Mouse (Mus musculus): ENCODE measurements around the gene Cdc73.
"Not testable (repeated sequence)": the region's sequence is repeated elsewhere in the genome, so short reads cannot be mapped to it uniquely, and the experiment has no call there.

Cdc73 gene

DNA sequence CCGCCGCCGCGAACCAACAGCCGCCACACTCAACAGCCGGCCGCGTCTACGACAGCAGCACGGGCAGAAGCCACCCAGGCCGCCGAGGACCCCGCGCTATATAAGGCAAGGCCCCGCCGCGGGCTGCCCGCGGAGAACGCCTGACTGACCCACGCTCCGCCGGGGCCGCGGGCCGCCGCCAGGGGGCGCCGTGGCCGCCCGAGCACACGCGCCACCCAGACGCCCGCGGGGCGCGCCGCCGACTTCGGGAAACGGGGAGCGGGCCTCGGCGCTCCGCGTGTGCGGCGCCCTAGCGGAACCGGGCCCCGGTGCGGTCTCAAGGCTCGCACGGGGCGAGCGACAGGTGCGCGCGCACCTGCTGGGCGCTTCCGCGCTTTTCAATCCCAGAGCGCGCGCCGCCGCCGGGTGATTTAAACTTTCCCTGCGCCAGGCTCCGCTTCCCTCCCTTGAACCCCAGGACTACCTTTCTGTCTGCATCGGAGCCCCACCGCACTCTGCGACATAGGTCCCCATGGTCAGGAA lies at the start of gene Cdc73:
Gene Cdc73, minus strand, starts transcription at position 153 of the 522 bp plus-strand sequence.
- DNase-seq (ENCODE audit: low read depth, low spot score), result peak; percentile 88

DNA sequence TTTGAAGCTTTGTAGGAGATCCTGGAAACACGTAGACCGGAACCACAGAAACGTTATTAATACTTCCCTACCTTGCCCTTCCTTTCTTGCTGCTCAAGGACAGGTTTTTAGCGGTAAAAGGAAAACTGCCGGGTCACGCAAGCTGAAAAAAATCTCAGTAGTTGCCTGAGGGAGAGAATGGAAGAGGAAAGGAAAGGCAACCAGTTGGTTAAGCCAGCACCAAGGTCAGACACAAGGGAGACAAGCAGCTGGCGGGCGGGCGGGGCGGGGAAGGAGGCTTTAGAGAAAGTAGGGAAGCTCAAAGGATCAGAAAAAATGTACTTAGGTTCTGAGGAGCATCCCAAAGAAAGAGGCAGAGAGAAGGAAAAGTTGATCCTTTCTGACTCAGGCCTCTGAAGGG lies 43.2 kb upstream of the Cdc73 start:
- no peak for DNase-seq (ENCODE audit: low read depth, low spot score)

DNA sequence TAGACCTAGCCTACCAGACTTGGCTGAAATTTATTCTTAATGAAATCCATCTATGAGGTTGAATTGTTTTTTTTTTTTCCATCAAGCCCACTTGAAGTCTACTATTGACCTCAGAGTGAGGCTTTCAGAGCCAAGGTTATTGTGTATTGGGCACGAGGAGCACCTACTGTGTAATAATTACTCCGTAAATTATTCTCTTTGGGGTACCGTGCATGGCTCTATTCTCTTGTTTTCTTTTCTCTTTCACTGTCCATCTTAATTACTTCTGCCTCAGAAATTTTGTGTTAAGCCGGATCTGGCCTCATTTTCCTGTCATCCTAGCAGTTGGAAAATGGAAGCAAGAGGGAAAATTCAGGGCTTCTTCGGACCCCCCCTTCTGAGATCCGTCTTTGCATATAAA lies 39.5 kb upstream of the Cdc73 start:
- DNase-seq (ENCODE audit: low read depth, low spot score), result no peak

DNA sequence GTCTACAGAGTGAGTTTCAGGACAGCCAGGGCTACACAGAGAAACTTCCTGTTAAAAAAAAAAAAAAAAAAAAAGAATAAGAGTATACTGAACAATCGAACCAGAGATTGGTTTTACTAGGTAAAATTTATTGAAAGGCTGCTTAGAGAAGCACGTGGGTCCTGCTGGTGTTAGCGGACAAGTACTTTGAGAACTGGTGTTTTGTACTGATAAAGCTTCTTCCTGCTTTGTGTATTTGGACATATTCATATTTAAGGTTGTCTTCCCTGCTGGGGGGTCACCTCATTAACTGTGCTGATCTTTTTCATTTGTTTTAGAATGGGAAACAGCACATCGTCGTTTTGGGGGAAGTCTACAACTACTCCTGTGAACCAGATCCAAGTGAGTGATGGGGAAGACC lies 38.6 kb upstream of the Cdc73 start:
- no peak for DNase-seq (ENCODE audit: low read depth, low spot score)

DNA sequence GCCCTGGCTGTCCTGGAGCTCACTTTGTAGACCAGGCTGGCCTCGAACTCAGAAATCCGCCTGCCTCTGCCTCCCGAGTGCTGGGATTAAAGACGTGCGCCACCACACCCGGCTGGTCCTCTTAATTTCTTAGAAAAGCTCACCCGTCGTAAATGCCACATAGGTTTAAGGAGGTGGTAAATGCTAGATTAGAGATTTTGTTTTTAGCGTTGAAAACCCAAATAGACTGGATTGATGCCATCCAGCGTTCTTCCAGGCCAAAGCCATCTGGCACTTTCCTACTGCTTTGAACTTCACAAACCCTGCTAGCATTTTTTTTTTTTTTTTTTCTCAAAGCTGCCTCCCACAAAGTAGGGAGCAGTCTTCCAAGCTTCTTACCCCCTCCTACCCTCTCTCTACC lies 37.9 kb upstream of the Cdc73 start:
- no peak for DNase-seq (ENCODE audit: low read depth, low spot score)

DNA sequence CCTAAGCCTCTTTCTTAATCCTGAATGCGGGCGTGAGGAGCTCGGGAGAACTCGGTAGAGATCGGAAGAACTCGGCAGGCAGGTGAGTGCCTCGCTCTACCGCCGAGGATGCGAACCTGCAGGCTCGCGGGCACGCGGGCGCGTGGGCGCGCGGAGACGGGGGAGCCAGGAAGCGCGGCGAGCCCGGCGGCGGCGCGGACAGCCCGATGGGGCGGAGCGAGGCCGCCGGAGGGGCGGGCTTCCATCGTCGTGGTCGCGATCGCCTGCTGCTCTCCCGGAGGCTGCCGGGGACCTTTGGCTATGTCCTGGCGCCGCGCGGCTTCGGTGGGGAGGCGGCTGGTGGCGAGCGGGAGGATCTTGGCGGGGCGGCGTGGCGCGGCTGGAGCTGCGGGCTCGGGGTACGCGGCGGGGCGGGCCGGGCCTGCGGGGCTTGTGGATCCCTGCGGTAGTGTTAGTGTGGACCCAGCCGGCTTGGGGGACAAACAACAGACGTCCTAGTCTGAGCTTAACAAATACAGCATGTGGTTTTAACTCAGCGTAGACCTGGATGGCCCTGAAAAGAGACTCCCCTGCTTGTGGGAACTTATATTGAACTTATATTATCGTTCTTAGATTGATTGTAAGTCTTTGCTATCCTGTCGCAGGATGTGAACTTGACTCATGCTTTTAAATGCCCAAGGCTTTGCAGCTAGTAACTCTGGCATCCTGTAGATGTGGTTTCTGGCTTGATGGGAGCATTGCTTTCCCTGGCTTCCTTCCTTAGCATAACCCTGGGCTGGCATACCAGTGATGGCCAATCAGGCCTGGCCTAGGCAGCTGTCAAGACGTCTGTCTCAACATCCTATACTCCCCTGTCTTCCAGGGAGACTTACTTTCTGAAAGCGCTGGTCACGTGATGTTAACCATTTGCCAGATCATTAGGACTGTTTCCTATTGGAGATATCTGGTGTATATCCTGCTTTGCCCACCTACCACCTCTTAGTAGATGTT lies 37.0 kb upstream of the Cdc73 start:
- peak; percentile 67 for DNase-seq (ENCODE audit: low read depth, low spot score)

DNA sequence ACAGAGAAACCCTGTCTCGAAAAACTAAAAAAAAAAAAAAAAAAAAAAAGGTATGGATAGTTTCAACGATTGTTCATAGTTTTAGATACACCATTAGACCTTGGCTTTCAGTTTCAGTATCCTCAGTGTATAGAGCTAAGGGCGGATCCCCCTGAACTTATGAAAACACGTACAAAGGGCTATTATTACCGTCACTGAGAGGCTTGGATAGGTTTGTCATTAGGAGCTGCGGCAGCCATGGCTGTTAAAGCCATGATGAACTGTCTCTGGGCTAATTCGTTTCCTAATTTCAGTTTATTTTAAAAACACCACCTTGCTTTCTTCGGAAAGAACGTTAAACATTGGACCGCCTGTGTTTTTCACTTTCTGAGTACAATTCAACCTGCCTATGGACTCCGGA lies 36.1 kb upstream of the Cdc73 start:
- no peak for DNase-seq (ENCODE audit: low read depth, low spot score)

DNA sequence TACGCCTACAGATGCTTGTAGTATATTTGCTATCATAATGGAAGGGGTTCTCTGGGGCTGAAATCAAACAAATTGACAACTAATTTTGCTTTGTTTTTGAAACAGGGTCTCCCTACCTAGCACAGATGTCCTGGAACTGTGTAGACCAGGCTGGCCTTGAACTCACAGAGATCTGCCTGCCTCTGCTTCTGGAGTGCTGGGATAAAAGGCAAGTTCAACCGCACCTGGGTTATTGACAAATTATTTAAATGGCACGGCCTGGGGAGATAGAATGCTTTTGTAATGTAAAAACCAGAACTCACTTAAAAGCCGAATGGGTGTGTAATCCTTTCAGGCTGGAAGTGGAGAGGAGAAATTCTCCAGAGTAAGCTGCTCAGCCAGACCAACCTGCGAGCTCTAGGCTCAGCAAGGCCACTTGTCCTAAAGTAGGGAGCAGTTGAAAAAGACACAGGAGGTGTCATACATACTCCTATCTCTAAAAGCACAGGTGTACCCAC lies 31.3 kb upstream of the Cdc73 start:
- DNase-seq (ENCODE audit: low read depth, low spot score), result no peak

DNA sequence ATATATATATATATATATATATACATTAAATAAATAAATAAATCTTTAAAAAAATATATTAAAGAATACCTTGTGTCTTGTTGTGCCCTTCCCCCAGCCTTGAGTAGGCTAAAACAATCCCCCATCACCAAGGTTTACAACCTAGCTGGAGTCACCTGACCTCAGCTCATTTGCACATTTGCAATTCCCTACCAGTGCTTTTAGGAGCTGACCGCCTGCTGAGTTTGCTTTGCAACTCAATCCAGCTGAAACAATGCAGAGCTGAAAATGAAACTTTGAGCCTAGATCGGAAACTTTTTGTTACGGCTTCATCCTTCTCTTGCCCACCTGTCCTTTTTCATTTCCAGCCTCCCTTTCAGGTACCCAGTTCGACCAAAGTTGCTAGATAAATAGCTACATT lies 29.0 kb upstream of the Cdc73 start:
- no peak for DNase-seq (ENCODE audit: low read depth, low spot score)

DNA sequence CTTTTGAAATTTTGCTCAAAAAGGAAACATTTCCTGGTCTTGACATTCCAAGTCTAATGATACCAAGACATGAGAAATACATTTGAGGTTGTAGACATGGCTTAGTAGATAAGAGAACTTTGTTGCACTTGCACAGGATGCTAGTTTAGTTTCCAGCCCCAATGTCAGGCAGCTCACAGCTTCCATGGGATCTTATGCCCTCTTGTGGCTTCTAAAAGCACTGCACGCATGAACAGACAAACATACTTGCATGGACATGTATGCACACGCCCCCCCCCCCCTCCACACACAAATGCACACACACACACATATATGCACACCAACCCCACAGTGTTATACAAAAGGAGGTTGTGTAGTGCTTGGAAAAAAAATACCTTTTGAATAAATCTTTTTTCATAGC lies 28.2 kb upstream of the Cdc73 start:
- no peak for DNase-seq (ENCODE audit: low read depth, low spot score)

DNA sequence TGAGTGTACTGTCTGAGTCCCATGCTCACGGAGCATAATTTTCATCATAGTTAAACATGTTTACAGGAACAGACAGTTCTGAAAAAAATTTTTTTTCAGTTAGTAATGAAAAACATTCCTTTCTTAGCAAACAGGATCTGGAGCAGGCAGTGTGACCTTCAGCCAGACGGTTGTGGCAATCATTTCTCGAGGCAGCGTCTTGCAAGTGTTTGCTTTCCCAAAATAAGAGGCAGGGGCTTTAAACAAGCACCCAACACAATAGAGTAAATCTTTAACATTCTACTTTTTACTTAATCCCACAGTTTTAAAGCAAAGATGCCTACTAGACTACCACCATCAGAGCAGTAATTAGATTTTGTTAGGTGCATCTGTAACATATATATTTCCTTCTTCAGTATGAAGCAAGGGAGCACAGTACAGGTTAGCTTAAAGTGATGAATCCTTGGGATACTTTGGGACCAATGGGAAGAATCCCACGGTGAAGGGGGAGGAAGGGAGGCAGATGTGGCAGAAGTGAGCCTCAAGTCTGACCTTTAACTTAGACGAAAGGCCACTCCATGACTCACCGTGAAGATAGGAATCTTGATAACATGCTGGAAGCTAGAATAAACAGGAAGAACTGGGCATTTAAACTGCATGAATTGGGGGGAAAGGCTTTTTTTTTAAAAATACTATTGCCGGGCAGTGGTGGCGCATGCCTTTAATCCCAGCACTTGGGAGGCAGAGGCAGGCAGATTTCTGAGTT lies 25.2 kb upstream of the Cdc73 start:
- DNase-seq (ENCODE audit: low read depth, low spot score), result no peak

DNA sequence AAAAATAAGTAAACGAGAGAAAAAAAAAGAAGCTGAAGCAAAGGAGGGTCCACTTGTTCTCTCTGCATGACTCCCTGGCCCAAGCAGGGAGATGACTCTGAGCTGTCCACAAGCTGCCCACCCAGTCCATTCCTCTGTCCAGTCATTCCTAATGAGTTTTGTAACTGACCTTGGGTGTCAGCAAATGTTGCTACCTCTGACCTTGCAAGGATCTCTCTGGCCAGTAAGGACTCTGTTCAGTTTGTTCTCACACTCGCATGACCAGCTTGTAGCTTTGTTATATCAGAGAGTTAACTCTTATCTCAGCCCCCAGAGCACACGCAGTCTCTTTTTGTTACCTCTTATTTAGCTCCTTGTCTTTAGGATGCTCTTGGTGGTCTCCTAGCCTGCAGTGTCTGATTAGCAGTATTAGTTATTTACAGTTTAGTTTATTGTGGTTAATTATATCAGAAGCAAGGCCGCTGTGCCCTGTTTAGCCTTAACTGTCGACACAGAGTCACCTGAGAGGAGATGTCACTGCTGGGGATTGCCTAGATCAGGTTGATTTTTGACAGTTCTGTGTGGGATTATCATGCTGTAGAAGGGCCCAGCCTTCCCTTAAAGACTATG lies 21.9 kb upstream of the Cdc73 start:
- DNase-seq (ENCODE audit: low read depth, low spot score), result no peak

DNA sequence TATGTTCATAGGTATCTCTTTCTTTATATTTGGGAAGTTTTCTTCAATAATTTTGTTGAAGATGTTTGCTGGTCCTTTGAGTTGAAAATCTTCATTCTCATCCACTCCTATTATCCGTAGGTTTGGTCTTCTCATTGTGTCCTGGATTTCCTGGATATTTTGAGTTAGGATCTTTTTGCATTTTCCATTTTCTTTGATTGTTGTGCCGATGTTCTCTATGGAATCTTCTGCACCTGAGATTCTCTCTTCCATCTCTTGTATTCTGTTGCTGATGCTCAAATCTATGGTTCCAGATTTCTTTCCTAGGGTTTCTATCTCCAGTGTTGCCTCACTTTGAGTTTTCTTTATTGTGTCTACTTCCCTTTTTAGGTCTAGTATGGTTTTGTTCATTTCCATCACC lies 13.3 kb upstream of the Cdc73 start, which contains the start of gene Glrx2:
Gene Glrx2, plus strand, starts transcription at position 301 of the 400 bp plus-strand sequence.
- not testable (repeated sequence) for DNase-seq (ENCODE audit: low read depth, low spot score)

DNA sequence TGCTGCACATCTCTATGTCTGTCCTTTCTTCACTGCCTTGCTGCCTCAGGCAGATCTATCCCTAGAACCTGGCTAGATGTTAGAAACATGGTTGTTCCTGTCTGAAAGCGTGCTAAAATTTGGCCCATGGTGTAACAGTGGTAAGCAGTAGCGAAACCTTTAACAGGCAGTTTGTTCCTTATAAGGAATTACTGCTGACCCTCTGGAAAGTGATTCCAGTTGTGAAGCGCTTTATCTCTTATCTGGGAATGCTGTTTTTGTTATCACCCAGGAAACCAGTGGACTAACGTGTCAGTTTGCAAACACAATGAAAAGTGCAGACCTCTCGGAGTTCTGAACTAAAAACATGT lies 7.9 kb upstream of the Cdc73 start:
- DNase-seq (ENCODE audit: low read depth, low spot score), result no peak

DNA sequence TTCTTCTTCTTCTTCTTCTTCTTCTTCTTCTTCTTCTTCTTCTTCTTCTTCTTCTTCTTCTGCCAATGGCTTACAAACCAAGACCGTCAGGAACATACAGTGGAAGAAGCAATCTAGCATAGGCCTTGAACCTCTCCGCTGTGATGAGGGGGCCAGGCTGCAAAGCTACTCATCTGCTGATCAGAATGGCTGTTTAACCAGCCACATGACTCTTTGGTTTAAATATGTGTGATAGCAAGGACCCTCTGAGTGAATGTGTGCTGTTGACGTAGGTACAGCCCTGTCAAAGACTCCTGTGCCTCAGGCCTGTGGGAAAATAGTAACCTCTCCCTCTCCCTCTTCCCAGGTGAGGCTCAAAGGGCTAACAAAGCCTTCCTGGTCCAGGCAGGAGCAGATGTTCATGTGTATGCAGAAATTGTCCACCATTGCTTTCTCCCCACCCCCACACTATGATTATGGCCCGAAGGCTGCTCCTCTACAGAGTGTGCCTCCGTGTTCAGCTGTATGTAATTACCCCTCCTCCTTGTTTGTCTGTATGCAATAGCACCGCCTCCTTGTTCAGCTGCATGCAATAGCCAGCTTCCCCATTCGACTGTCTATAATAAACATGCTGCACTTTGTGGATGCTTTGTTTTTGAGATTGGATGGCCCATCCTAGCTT lies 7.4 kb upstream of the Cdc73 start:
- DNase-seq (ENCODE audit: low read depth, low spot score), result no peak

DNA sequence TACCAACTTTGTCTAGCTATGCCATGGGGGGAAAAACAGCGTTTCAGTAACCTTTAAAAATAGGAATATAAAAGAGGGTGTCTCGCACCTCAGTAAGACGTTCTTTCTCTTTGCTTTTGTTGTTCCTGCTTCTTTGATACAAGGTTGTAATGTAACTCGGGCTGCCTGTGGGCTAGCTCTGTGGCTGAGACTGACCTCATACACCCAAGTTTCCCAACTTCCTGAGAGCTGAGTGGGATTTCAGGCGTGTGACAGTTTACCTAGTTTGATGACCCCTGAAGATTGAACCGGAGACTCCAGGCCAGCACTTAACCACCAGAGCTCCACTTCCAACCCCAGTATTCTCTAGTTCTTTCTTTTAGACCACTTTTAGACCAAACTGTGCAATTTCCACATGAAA lies 5.7 kb upstream of the Cdc73 start:
- no peak for DNase-seq (ENCODE audit: low read depth, low spot score)

DNA sequence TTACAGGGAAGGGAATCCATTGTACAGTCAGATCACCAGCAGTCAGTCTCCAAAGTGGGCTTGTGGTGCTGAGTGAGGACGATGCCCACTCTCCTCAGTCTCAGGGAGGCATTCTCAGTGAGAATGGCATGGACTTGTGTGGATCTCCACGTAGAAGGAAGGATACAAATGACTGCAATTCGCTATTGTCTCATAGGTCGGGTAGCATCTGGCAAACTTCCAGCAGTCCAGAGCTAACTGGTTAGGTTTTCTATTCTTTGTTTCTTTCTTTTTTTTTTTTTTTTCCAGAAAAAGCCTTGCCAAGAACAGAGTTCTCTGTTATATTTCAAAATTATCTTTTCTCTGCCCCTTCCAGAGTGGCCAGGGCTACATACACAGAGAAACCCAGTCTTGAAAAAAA lies 4.3 kb upstream of the Cdc73 start:
- DNase-seq (ENCODE audit: low read depth, low spot score), result no peak

DNA sequence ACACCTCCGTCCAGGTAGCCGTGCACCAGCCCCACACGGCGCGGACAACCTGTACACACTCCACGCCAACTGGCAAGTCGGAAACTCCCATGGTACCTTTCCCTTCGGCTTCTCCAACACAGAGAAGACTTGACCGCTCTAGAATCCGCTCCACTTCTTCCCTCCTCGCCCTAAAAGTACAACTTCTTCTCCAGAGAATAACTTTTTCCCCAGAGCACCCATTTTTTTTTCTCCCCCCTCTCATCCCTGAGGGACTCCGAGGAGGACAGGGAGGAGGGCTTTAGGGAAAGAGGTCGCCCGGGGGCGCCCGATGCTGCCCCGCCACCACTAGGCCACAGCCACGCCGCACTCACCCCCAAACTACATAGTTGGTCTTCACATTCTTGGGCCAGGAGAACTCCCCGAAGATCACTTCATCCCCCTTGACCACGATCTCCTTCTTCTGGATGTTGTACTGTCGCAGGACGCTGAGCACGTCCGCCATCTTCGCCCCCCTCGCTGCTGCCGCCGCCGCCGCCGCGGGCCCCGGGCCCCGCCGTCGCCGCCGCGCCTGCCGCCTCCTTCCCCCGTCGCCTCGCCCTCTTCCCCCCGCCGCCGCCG lies 452 bp downstream of the Cdc73 start:
- no peak for DNase-seq (ENCODE audit: low read depth, low spot score)

DNA sequence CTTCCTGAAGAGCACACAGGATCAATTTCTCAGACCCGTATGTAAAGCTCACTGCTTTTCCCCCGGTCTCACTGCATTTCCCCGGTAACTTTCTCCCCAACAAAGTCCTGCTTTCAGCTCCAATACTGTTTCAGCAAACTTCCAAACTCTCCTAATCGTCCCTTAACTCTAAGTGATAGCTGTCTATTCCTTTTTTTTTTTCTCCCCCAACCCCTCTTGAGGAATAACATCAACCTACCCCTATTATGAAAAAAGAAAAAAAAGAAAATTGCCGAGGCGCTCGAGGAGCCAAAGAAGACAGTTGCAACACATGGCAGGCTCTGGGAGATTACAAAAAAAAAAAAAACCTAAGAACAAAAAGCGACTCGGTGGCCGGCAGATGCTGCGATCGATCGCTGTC lies 957 bp downstream of the Cdc73 start:
- no peak for DNase-seq (ENCODE audit: low read depth, low spot score)

DNA sequence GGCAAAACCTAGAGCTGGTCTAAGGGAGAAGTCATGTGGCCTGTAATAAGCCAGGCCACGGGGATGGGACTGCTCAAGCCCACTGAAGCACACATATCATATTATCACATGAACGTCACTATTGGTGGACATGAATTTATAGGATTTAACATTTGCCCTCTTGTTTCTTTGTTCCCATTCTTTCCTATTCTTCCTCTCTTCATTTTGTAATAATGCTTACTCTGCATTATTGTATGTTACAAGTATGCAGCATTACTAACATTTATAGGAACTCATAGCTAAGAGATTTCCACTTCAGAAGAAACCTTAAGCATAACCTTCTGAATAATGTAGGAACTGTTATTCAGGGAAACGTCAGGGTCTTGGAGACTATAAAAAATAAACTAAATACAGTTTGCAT lies 17.8 kb downstream of the Cdc73 start:
- DNase-seq (ENCODE audit: low read depth, low spot score), result no peak

DNA sequence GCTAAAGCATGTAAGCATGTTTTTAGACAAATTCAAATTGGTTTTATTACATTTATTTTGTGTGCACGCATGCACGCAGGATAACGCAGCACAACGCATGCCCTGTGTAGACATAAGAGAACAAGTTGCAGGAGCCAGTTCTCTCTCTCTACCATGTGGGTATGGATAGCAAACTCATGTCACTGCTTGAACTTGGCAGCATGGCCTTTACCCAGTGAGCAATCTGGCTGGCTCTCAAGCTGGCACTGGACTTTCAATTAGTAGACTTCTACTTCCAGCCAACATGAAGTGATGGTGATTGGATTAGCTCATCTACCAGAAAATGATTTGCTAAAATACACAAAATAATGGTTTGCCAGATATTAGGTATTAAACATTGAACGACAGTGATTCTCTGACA lies 21.6 kb downstream of the Cdc73 start:
- DNase-seq (ENCODE audit: low read depth, low spot score), result no peak

All from retina, postnatal 7 days (tissue).